Mouse (Mus musculus): ENCODE results near the gene Tlr11. TPM values are rescaled to one million over a fixed set of nuclear protein-coding genes. Genes with fewer than 3 reads are reported as not detected.

Gene Tlr11
- 0.08 TPM in 1 of 2 replicates, not detected in the other for polyA plus RNA-seq (2015; fragmentation: Nextera tagmentation; extraction: Ambion mirVana)

- no peak for ATAC-seq (ENCODE audit: low FRiP score)
- Histone ChIP-seq H3K9ac (replicated peaks) (no peak within 1 kb of the TSS), H3K4me1 (no peaks in the 10 kb centered on the region), H3K4me3 (replicated peaks) (no peak within 1 kb of the TSS), H3K36me3 (no peaks in the 10 kb centered on the region), H3K27me3 (replicated peaks) (no peaks in the 10 kb centered on the region), H3K9me3 (replicated peaks) (no peaks in the 10 kb centered on the region), H3K4me2 (no peak within 1 kb of the TSS), H3K27ac (replicated peaks) (no peak within 1 kb of the TSS)
- WGBS: 86% methylated on average over 2 of the region's 2 CpGs
These were observed at the start of gene Tlr11 for GRCm38 (mm10) chr14:50357593-50357992. Gene Tlr11 (plus strand): TSS chr14:50357914.

- Histone ChIP-seq H3K4me2 (no peak within 1 kb of the TSS), H3K9me3 (replicated peaks) (no peaks in the 10 kb centered on the region), H3K27me3 (replicated peaks) (no peaks in the 10 kb centered on the region), H3K36me3 (no peaks in the 10 kb centered on the region), H3K4me3 (replicated peaks) (no peak within 1 kb of the TSS), H3K4me1 (no peaks in the 10 kb centered on the region), H3K9ac (replicated peaks) (no peak within 1 kb of the TSS), H3K27ac (replicated peaks) (no peak within 1 kb of the TSS)
- WGBS: 69% methylated on average over 1 of the region's 1 CpGs
- ATAC-seq (ENCODE audit: low FRiP score): no peak
These were observed 31.1 kb upstream of the Tlr11 start, which contains the start of gene Olfr734 for GRCm38 (mm10) chr14:50326661-50327060. Gene Olfr734 (minus strand): TSS chr14:50326761.

- peak; percentile 72 for ATAC-seq (ENCODE audit: low FRiP score)
- Histone ChIP-seq H3K27ac (replicated peaks) (no peak within 1 kb of the TSS), H3K36me3 (no peaks in the 10 kb centered on the region), H3K27me3 (replicated peaks) (no peaks in the 10 kb centered on the region), H3K9ac (replicated peaks) (no peak within 1 kb of the TSS), H3K9me3 (replicated peaks) (no peaks in the 10 kb centered on the region), H3K4me3 (replicated peaks) (no peak within 1 kb of the TSS), H3K4me1 (no peaks in the 10 kb centered on the region), H3K4me2 (no peak within 1 kb of the TSS)
- WGBS: 68% methylated on average over 2 of the region's 2 CpGs
These were observed 8.9 kb upstream of the Tlr11 start, which contains the start of gene Olfr735 for GRCm38 (mm10) chr14:50348796-50349195. Gene Olfr735 (minus strand): TSS chr14:50348872.

- Histone ChIP-seq H3K9me3 (replicated peaks) (no peaks in the 10 kb centered on the region), H3K4me1 (no peaks in the 10 kb centered on the region), H3K4me3 (replicated peaks) (no peak overlapping the region), H3K36me3 (no peaks in the 10 kb centered on the region), H3K27me3 (replicated peaks) (no peaks in the 10 kb centered on the region), H3K9ac (replicated peaks) (no peak overlapping the region), H3K4me2 (no peak overlapping the region), H3K27ac (replicated peaks) (no peak overlapping the region)
- whole genome bisulfite sequencing: 53% methylated on average over 3 of the region's 3 CpGs
- no peak for ATAC-seq (ENCODE audit: low FRiP score)
These were observed 5.3 kb upstream of the Tlr11 start for GRCm38 (mm10) chr14:50352438-50352837.

GRCm38 (mm10) chr14:50356725-50357124 lies 989 bp upstream of the Tlr11 start:
- H3K4me1 ChIP-seq: no peaks in the 10 kb centered on the region
- no peak overlapping the region for H3K9ac ChIP-seq (replicated peaks)
- H3K4me3 ChIP-seq (replicated peaks): no peak overlapping the region
- H3K27ac ChIP-seq (replicated peaks): no peak overlapping the region
- no peak overlapping the region for H3K4me2 ChIP-seq
- no peaks in the 10 kb centered on the region for H3K27me3 ChIP-seq (replicated peaks)
- WGBS: 84% methylated on average over 2 of the region's 2 CpGs
- H3K36me3 ChIP-seq: no peaks in the 10 kb centered on the region
- H3K9me3 ChIP-seq (replicated peaks): no peaks in the 10 kb centered on the region
- no peak for ATAC-seq (ENCODE audit: low FRiP score)

- Histone ChIP-seq H3K4me1 (no peaks in the 10 kb centered on the region), H3K36me3 (no peaks in the 10 kb centered on the region), H3K9me3 (replicated peaks) (no peaks in the 10 kb centered on the region), H3K27me3 (replicated peaks) (no peaks in the 10 kb centered on the region), H3K4me2 (no peak overlapping the region), H3K4me3 (replicated peaks) (no peak overlapping the region), H3K27ac (replicated peaks) (no peak overlapping the region), H3K9ac (replicated peaks) (no peak overlapping the region)
- 86% methylated on average over 3 of the region's 3 CpGs for WGBS
- no peak for ATAC-seq (ENCODE audit: low FRiP score)
These were observed 2.8 kb downstream of the Tlr11 start for GRCm38 (mm10) chr14:50360480-50360879.

GRCm38 (mm10) chr14:50363561-50363960 lies 5.8 kb downstream of the Tlr11 start:
- no peak overlapping the region for H3K27ac ChIP-seq (replicated peaks)
- ATAC-seq (ENCODE audit: low FRiP score): no peak
- H3K27me3 ChIP-seq (replicated peaks): no peaks in the 10 kb centered on the region
- no peaks in the 10 kb centered on the region for H3K9me3 ChIP-seq (replicated peaks)
- no peak overlapping the region for H3K9ac ChIP-seq (replicated peaks)
- no peaks in the 10 kb centered on the region for H3K36me3 ChIP-seq
- H3K4me3 ChIP-seq (replicated peaks): no peak overlapping the region
- H3K4me2 ChIP-seq: no peak overlapping the region
- H3K4me1 ChIP-seq: no peaks in the 10 kb centered on the region
- 86% methylated on average over 2 of the region's 2 CpGs for WGBS

- Histone ChIP-seq H3K9ac (replicated peaks) (no peak within 1 kb of the TSS), H3K4me2 (no peak within 1 kb of the TSS), H3K9me3 (replicated peaks) (0 out of 2 replicates have a peak, but pooled peaks cover 2% of the 10 kb centered on the region), H3K4me3 (replicated peaks) (no peak within 1 kb of the TSS), H3K27me3 (replicated peaks) (no peaks in the 10 kb centered on the region), H3K4me1 (no peaks in the 10 kb centered on the region), H3K36me3 (no peaks in the 10 kb centered on the region), H3K27ac (replicated peaks) (no peak within 1 kb of the TSS)
- ATAC-seq (ENCODE audit: low FRiP score): no peak
- 88% methylated on average over 2 of the region's 2 CpGs for WGBS
These were observed 23.1 kb downstream of the Tlr11 start, which contains the start of gene Olfr736 for GRCm38 (mm10) chr14:50380863-50381262. Gene Olfr736 (plus strand): TSS chr14:50381163.

- H3K9ac ChIP-seq (replicated peaks): no peak within 1 kb of the TSS
- no peak for ATAC-seq (ENCODE audit: low FRiP score)
- H3K4me3 ChIP-seq (replicated peaks): no peak within 1 kb of the TSS
- H3K36me3 ChIP-seq: no peaks in the 10 kb centered on the region
- no peaks in the 10 kb centered on the region for H3K9me3 ChIP-seq (replicated peaks)
- H3K27ac ChIP-seq (replicated peaks): no peak within 1 kb of the TSS
- WGBS: 76% methylated on average over 1 of the region's 1 CpGs
- H3K27me3 ChIP-seq (replicated peaks): no peaks in the 10 kb centered on the region
- H3K4me2 ChIP-seq: no peak within 1 kb of the TSS
- no peaks in the 10 kb centered on the region for H3K4me1 ChIP-seq
These were observed 49.6 kb downstream of the Tlr11 start, which contains the start of gene Olfr738 for GRCm38 (mm10) chr14:50407268-50407667. Gene Olfr738 (plus strand): TSS chr14:50407568.

Other genes starting within 250 kb of the Tlr11 start
- not detected in 2 replicates for gene Olfr727, start 234.7 kb upstream of the Tlr11 start, polyA plus RNA-seq (2015; fragmentation: Nextera tagmentation; extraction: Ambion mirVana)
- not detected in 2 replicates for gene Olfr728, start 215.2 kb upstream of the Tlr11 start, polyA plus RNA-seq (2015; fragmentation: Nextera tagmentation; extraction: Ambion mirVana)
- gene Olfr729, start 205.0 kb upstream of the Tlr11 start, polyA plus RNA-seq (2015; fragmentation: Nextera tagmentation; extraction: Ambion mirVana): not detected in 2 replicates
- gene Olfr730, start 169.7 kb upstream of the Tlr11 start, polyA plus RNA-seq (2015; fragmentation: Nextera tagmentation; extraction: Ambion mirVana): not detected in 2 replicates
- not detected in 2 replicates for gene Olfr731, start 116.0 kb upstream of the Tlr11 start, polyA plus RNA-seq (2015; fragmentation: Nextera tagmentation; extraction: Ambion mirVana)
- gene Olfr732, start 73.7 kb upstream of the Tlr11 start, polyA plus RNA-seq (2015; fragmentation: Nextera tagmentation; extraction: Ambion mirVana): not detected in 2 replicates
- not detected in 2 replicates for gene Olfr733, start 56.4 kb upstream of the Tlr11 start, polyA plus RNA-seq (2015; fragmentation: Nextera tagmentation; extraction: Ambion mirVana)
- gene Olfr734, start 31.2 kb upstream of the Tlr11 start, polyA plus RNA-seq (2015; fragmentation: Nextera tagmentation; extraction: Ambion mirVana): not detected in 2 replicates
- not detected in 2 replicates for gene Olfr735, start 9.0 kb upstream of the Tlr11 start, polyA plus RNA-seq (2015; fragmentation: Nextera tagmentation; extraction: Ambion mirVana)
- gene Olfr736, start 23.2 kb downstream of the Tlr11 start, polyA plus RNA-seq (2015; fragmentation: Nextera tagmentation; extraction: Ambion mirVana): not detected in 2 replicates
- gene Olfr738, start 49.7 kb downstream of the Tlr11 start, polyA plus RNA-seq (2015; fragmentation: Nextera tagmentation; extraction: Ambion mirVana): not detected in 2 replicates
- gene Olfr739, start 60.7 kb downstream of the Tlr11 start, polyA plus RNA-seq (2015; fragmentation: Nextera tagmentation; extraction: Ambion mirVana): not detected in 2 replicates
- not detected in 2 replicates for gene Olfr740, start 87.6 kb downstream of the Tlr11 start, polyA plus RNA-seq (2015; fragmentation: Nextera tagmentation; extraction: Ambion mirVana)
- gene Olfr741, start 114.8 kb downstream of the Tlr11 start, polyA plus RNA-seq (2015; fragmentation: Nextera tagmentation; extraction: Ambion mirVana): not detected in 2 replicates
- gene Olfr742, start 145.7 kb downstream of the Tlr11 start, polyA plus RNA-seq (2015; fragmentation: Nextera tagmentation; extraction: Ambion mirVana): not detected in 2 replicates
- not detected in 2 replicates for gene Olfr743, start 163.9 kb downstream of the Tlr11 start, polyA plus RNA-seq (2015; fragmentation: Nextera tagmentation; extraction: Ambion mirVana)